Mouse (Mus musculus): Measurements from ENCODE around the gene Tubgcp5.

GRCm38 (mm10) chr7:55759346-55759745, 34.6 kb upstream of the Tubgcp5 start:
- TF ChIP-seq CTCF (IDR thresholded peaks at IDR 0.05; ENCODE audit: low read depth, low read length), result no peak
- no peak for TF ChIP-seq POLR2A (IDR thresholded peaks at IDR 0.05; ENCODE audit: insufficient read depth, low read length)
- TF ChIP-seq EP300 (IDR thresholded peaks at IDR 0.05; ENCODE audit: insufficient read depth, low read depth, low read length), result no peak

Measured in ES-Bruce4 (cell line).